Mouse (Mus musculus) neutrophil, adult 5-6 weeks (primary cell): ENCODE measurements at regions not wholly inside any gene's neighbourhood (a gene's known extent, or its start where the extent isn't known, plus 50 kb on each side); places are given as distances from the start of the nearest gene placed in this dataset.

Experiments
- ATAC-seq: fragments of 151-379, 151-347 bp; 2 replicates; pipeline ENCODE4 v1.8.0; 2017; ENCODE audit warnings: mild to moderate bottlenecking, moderate TSS enrichment; ENCODE audit not compliant: insufficient number of reproducible peaks, poor library complexity, low FRiP score, severe bottlenecking; ENCODE audit errors: extremely low read depth

- ATAC-seq, result no peak
These were observed 430.4 kb downstream of the Psat1 start for GRCm38 (mm10) chr19:15516566-15517305.

- ATAC-seq, result no peak
These were observed 433.9 kb downstream of the Psat1 start for GRCm38 (mm10) chr19:15513197-15513596.

GRCm38 (mm10) chr19:15510395-15510794 lies 436.7 kb downstream of the Psat1 start:
- ATAC-seq, result no peak

- ATAC-seq, result no peak
These were observed 444.2 kb downstream of the Psat1 start for GRCm38 (mm10) chr19:15502985-15503354.

- no peak for ATAC-seq
These were observed 444.7 kb downstream of the Psat1 start for GRCm38 (mm10) chr19:15502315-15502984.

GRCm38 (mm10) chr19:15495532-15495931 lies 451.6 kb downstream of the Psat1 start:
- no peak for ATAC-seq

- no peak for ATAC-seq
These were observed 459.6 kb downstream of the Psat1 start for GRCm38 (mm10) chr19:15487576-15487975.

- ATAC-seq, result no peak
These were observed 465.5 kb downstream of the Psat1 start for GRCm38 (mm10) chr19:15481605-15482004.

- ATAC-seq, result no peak
These were observed 477.6 kb downstream of the Psat1 start for GRCm38 (mm10) chr19:15469541-15469940.

- ATAC-seq, result no peak
These were observed 480.4 kb downstream of the Psat1 start for GRCm38 (mm10) chr19:15466713-15467112.

GRCm38 (mm10) chr19:15465063-15465760 lies 481.9 kb downstream of the Psat1 start:
- ATAC-seq, result no peak

GRCm38 (mm10) chr19:15457793-15458192 lies 489.3 kb downstream of the Psat1 start:
- no peak for ATAC-seq

GRCm38 (mm10) chr19:15456943-15457735 lies 490.0 kb downstream of the Psat1 start:
- no peak for ATAC-seq

- no peak for ATAC-seq
These were observed 498.1 kb downstream of the Psat1 start for GRCm38 (mm10) chr19:15448989-15449388.

- no peak for ATAC-seq
These were observed 515.3 kb downstream of the Psat1 start for GRCm38 (mm10) chr19:15431798-15432197.

- ATAC-seq, result no peak
These were observed 525.8 kb downstream of the Psat1 start for GRCm38 (mm10) chr19:15421311-15421710.

GRCm38 (mm10) chr19:15398624-15399023 lies 548.5 kb downstream of the Psat1 start:
- no peak for ATAC-seq

GRCm38 (mm10) chr19:15371682-15372081 lies 575.5 kb downstream of the Psat1 start:
- ATAC-seq, result no peak

- ATAC-seq, result no peak
These were observed 580.2 kb downstream of the Psat1 start for GRCm38 (mm10) chr19:15366951-15367350.
